Mouse (Mus musculus) G1E (cell line): ENCODE results near the gene Mdm2. TPM values are rescaled to one million over a fixed set of nuclear protein-coding genes. Genes with fewer than 3 reads are reported as not detected.

ENCODE experiments used
- ATAC-seq: 2 replicates; pipeline ENCODE4 v1.8.0; 2016; ENCODE audit warnings: mild to moderate bottlenecking; ENCODE audit not compliant: insufficient number of reproducible peaks, poor library complexity, low FRiP score, severe bottlenecking; ENCODE audit errors: extremely low read depth
- DNase-seq: peaks from one replicate; pipeline ENCODE4 v3.0.0; 2012; ENCODE audit warnings: low spot score
- H3K27me3 ChIP-seq: 2 replicates; pipeline ENCODE4 v1.6.1; 2012; ENCODE audit warnings: mild to moderate bottlenecking, low read length, inconsistent platforms; ENCODE audit not compliant: insufficient read depth
- H3K36me3 ChIP-seq: replicated peaks from 2 replicates; pipeline ENCODE3; 2012; ENCODE audit warnings: mild to moderate bottlenecking, inconsistent platforms
- H3K4me1 ChIP-seq: 2 replicates; pipeline ENCODE4 v1.6.1; 2012; ENCODE audit warnings: low read depth, low read length, inconsistent platforms, mixed read lengths; ENCODE audit not compliant: insufficient read depth
- H3K4me3 ChIP-seq: 2 replicates; pipeline ENCODE4 v1.5.1; 2012; ENCODE audit warnings: low read depth, mild to moderate bottlenecking, inconsistent platforms, low read length, moderate library complexity, mixed read lengths
- H3K9me3 ChIP-seq: replicated peaks from 2 replicates; pipeline ENCODE4 v1.6.1; 2012; ENCODE audit warnings: inconsistent platforms
- CTCF ChIP-seq: IDR thresholded peaks from 2 replicates; pipeline ENCODE4 v1.5.1; 2012; ENCODE audit warnings: low read depth, low read length, inconsistent platforms, mixed read lengths
- GATA1 ChIP-seq: IDR thresholded peaks from 2 replicates; pipeline ENCODE4 v1.6.1; 2012; ENCODE audit warnings: borderline replicate concordance, low read length, inconsistent platforms, mixed read lengths
- GATA2 ChIP-seq: IDR thresholded peaks from 2 replicates; pipeline ENCODE4 v1.6.1; 2012; ENCODE audit warnings: low read depth, low read length, inconsistent platforms, borderline replicate concordance
- POLR2AphosphoS5 ChIP-seq: IDR thresholded peaks from 2 replicates; pipeline ENCODE4 v1.6.1; 2012; ENCODE audit warnings: low read depth, low read length, inconsistent platforms; ENCODE audit not compliant: insufficient replicate concordance
- TAL1 ChIP-seq: conservative IDR thresholded peaks from 2 replicates; pipeline ENCODE4 v1.6.1; 2012; ENCODE audit warnings: low read depth, low read length, inconsistent platforms, mixed read lengths
- polyA plus RNA-seq: library from polyadenylated mRNA; stranded (reverse); fragments of >175 nt; gene quantifications from 2 replicates; pipeline ENCODE4 v1.2.3, GENCODE M21; 2012
- total RNA-seq, 2 experiments: library from RNA; stranded (forward) in 1 of 2; stranded (reverse) in 1 of 2; fragments of 200-1000 nt in 1 of 2; fragments of >200 nt in 1 of 2; fragmentation: Nextera tagmentation in 1 of 2; gene quantifications; 2 replicates each; pipeline ENCODE4 v1.2.3; 2014 to 2017

The Mdm2 gene
- total and polyA plus RNA-seq, 3 experiments: 41.3 to 153 (median 97.1) TPM

DNA sequence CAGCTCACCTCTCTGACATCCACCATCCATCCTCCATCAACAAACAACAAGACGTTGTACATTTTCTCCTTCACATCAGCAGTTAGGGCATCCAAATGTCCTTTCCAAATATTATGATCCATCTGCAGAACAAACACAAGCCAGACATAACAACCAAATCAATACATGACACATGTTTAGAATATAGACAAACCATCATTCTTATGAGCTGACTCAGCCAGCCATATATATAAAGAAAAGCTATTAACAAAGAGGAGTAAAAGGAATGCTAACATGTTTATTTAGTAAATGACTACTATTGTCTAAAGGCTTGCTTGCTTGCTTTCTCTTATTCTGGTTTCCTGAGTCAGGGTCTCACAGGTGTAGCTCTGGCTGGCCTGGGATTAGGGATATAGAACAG lies 46.7 kb upstream of the Mdm2 start:
- Histone ChIP-seq H3K27me3 (no peaks in the 10 kb centered on the region), H3K9me3 (no peaks in the 10 kb centered on the region), H3K4me1 (peaks cover 11% of the 10 kb centered on the region; the same call in 1 of the 2 replicates), H3K36me3 (peaks cover 93% of the 10 kb centered on the region), H3K4me3 (no peak overlapping the region)
- no peak for TF ChIP-seq GATA2
- no peak for TF ChIP-seq POLR2AphosphoS5
- TF ChIP-seq TAL1: no peak
- no peak for TF ChIP-seq CTCF
- TF ChIP-seq GATA1: no peak
- no peak for DNase-seq
- no peak for ATAC-seq

DNA sequence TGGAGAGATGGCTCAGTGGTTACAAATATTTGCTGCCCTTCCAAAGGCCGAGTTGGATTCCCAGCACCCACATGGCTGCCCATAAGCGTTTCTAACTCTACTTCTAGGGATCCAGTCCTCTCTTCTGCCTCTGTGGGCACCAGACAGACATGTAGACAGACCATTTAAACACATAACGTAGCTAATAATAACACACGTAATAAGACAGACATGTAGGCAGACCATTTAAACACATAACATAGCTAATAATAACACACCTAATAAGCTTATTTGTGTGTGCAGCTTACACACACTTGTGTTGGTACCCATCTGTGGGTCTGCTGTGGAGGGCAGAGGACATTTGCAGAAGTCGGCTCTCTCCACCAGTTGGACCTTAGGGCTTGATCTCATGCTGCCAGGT lies 46.2 kb upstream of the Mdm2 start:
- peaks cover 3% of the 10 kb centered on the region for H3K9me3 ChIP-seq
- H3K4me3 ChIP-seq: no peak overlapping the region
- H3K4me1 ChIP-seq: peaks cover 11% of the 10 kb centered on the region; the same call in 1 of the 2 replicates
- H3K27me3 ChIP-seq: no peaks in the 10 kb centered on the region
- H3K36me3 ChIP-seq: peaks cover 93% of the 10 kb centered on the region
- TF ChIP-seq GATA2 (no peak), POLR2AphosphoS5 (no peak), TAL1 (no peak), CTCF (no peak), GATA1 (no peak)
- ATAC-seq (no peak), DNase-seq (no peak)

DNA sequence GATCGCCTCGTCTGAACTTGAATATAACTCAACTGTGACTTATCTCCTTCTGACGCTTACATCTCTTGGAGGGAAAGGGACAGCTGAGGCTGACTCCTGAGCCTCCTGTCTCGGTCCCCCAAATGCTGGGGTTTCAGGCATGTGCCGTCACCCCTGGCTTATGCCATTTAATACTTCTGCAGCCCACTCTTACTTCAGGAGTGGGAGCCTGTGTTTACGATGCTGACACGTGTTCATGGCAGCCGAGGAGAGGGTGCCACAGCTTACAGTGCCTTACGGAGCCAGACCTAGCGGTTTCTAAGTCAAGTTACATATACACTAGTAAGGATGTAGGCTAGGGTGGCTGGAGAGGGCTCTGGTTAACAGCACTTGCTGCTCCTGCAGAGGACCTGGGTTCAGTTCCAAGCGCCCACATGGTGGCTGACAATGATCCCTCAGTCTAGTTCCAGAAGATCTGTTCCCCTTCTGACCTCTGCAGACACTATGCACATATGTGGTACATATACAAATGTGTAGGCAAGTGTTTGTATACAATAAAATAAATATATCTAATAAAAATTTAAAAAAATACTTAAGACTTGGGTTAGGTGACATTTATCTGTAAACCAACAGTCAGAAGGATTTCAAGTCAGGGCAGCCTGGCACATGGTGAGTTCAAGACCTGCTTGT lies 45.4 kb upstream of the Mdm2 start:
- ATAC-seq (no peak), DNase-seq (no peak)
- Histone ChIP-seq H3K27me3 (no peaks in the 10 kb centered on the region), H3K4me1 (peaks cover 11% of the 10 kb centered on the region; the same call in 1 of the 2 replicates), H3K4me3 (no peak overlapping the region), H3K9me3 (peaks cover 11% of the 10 kb centered on the region), H3K36me3 (peaks cover 93% of the 10 kb centered on the region)
- TF ChIP-seq POLR2AphosphoS5: no peak
- no peak for TF ChIP-seq GATA1
- no peak for TF ChIP-seq CTCF
- no peak for TF ChIP-seq GATA2
- no peak for TF ChIP-seq TAL1

DNA sequence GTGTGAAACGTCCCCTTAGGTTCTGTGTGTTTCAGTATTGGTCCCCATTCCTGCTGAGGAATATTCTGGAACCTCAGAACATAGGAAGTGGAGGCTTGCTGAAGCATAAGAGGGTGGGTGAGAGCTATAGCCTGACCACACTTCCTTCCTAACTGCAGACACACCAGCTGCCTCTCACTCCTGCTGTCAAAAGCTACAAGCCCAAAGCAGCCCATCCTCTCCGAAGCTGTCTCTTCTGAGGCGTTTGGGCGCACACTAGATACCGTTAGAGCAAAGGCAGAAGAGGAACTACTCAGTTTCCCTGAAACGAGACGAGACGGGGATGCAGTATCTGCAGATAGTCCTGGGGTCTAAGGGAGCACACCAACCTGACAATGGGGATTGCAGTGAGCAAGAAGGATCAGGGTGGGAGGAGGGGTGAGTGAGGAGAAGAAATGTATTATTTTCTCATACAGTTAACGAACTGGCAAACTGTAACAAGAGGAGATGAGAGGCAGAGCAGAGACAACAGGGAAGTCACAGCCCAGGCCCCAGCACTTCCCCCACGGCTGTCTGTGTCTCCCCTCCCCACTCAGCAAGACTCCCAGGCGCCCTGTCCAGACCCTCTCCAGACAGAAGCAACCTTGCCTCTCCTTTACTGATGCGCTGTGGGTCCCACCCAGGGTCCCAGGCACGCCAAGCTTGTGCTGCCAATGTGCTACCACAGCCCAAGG lies 44.7 kb upstream of the Mdm2 start:
- H3K4me1 ChIP-seq: peaks cover 11% of the 10 kb centered on the region; the same call in 1 of the 2 replicates
- TF ChIP-seq GATA1: no peak
- no peak for TF ChIP-seq GATA2
- TF ChIP-seq CTCF: no peak
- TF ChIP-seq POLR2AphosphoS5: no peak
- no peak for TF ChIP-seq TAL1
- no peak for ATAC-seq
- H3K9me3 ChIP-seq: peaks cover 15% of the 10 kb centered on the region
- H3K36me3 ChIP-seq: peaks cover 92% of the 10 kb centered on the region
- no peaks in the 10 kb centered on the region for H3K27me3 ChIP-seq
- no peak for DNase-seq
- H3K4me3 ChIP-seq: no peak overlapping the region

DNA sequence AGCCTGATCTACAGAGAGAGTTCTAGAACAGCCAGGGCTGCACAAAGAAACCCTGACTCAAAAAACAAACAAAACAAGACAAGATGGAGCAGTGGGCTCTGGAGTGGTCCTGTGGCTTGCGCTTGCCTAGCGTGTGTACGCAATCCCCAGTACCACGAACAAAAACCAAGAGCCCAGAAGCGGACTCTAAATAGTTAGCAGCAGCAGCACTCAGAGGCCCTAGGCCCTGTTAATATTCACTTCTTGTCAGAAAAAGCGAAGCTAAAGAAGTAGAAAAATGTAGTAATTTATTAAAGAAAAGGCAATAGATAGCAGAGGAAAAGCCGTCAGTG lies 44.0 kb upstream of the Mdm2 start:
- Histone ChIP-seq H3K27me3 (no peaks in the 10 kb centered on the region), H3K9me3 (peaks cover 22% of the 10 kb centered on the region), H3K36me3 (peaks cover 91% of the 10 kb centered on the region), H3K4me3 (no peak overlapping the region), H3K4me1 (peaks cover 11% of the 10 kb centered on the region; the same call in 1 of the 2 replicates)
- no peak for DNase-seq
- TF ChIP-seq GATA2: no peak
- TF ChIP-seq TAL1: no peak
- TF ChIP-seq GATA1: no peak
- no peak for TF ChIP-seq CTCF
- no peak for TF ChIP-seq POLR2AphosphoS5
- ATAC-seq: no peak

DNA sequence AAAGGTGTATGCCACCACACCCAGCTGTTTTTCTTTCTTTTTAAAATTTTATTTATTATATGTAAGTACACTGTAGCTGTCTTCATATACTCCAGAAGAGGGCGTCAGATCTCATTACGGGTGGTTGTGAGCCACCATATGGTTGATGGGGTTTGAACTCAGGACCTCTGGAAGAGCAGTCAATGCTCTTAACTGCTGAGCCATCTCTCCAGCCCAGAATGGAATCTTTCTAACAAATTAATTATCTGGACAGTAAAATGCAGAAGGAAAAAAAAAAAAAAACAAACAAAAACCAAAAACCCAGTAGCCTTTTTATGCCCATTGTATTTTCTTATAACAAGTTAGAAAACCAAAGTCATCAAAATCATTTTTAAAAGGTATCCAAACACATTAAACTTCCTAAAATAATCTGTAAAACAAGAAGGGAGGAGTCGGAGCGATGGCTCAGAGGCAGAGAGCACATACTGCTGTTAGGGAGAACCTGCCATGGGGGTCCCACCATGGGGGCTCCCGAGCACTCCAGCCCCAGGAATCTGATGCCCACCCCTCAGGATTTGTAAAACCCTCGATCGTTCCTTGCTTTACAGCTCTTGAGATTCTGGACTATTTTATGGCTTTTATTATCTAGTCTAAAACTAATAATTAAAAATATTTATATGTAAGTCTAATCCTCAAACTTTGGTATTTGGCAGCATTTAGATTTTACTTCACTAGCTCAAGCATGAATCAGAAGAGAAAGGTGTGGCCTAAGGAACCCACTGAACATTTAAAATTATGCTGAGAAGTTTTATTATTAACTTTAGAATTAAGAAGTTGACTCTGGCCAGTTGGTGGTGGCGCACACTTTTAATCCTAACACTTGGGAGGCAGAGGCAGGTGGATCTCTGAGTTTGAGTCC lies 43.4 kb upstream of the Mdm2 start:
- H3K36me3 ChIP-seq: peaks cover 90% of the 10 kb centered on the region
- H3K9me3 ChIP-seq: peaks cover 26% of the 10 kb centered on the region
- no peak overlapping the region for H3K4me3 ChIP-seq
- DNase-seq: no peak
- TF ChIP-seq CTCF (no peak), TAL1 (no peak), GATA1 (no peak), GATA2 (no peak), POLR2AphosphoS5 (no peak)
- no peak for ATAC-seq
- peaks cover 11% of the 10 kb centered on the region; the same call in 1 of the 2 replicates for H3K4me1 ChIP-seq
- no peaks in the 10 kb centered on the region for H3K27me3 ChIP-seq
